Mouse (Mus musculus): ENCODE results near the gene Olfr314.
"Not testable (repeated sequence)": the region's sequence is repeated elsewhere in the genome, so short reads cannot be mapped to it uniquely, and the experiment has no call there.

The Olfr314 gene

GRCm38 (mm10) chr11:58832541-58832940 is 49.8 kb downstream of the Olfr314 start:
- DNase-seq (ENCODE audit: low spot score): not testable (repeated sequence)
